ENCODE assay signal across 7 mouse cellular contexts in the genomic region with DNA sequence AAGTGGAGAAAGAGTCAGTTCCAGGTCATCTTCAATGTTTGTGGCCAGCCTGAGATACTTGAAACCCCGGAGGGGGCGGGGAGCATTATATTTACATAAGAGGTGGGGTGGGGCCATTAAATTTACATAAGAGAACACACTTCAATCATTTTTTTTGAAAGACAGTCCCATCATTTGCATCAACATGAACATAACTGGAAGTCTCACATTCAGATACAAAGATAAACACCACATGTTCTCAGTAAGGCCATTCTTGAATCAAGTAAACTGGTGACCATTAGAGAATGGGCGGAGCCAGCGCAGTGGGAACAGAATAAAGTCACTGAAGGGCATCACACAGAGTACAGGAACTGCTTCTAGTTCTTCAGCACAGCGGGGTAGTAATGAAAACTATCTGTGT.
"Had no signal": no experiment of that assay in that cellular context is flagged by ENCODE, and none has a peak within 500 bp of the region (broad histone marks: within the 10 kb centered on the region; RNA-seq: fewer than 3 reads in every experiment).

No protein-coding gene starts in this region.

- DNase-seq: lung, adult 2 months; lung, postnatal 14 days; lung, postnatal 36 days; right cerebral cortex, postnatal 14 days; thymus, adult 2 months; thymus, postnatal 25 days; thymus, postnatal 4 days had no signal
